10 mouse cellular contexts compared by ENCODE assay signal in the genomic region with DNA sequence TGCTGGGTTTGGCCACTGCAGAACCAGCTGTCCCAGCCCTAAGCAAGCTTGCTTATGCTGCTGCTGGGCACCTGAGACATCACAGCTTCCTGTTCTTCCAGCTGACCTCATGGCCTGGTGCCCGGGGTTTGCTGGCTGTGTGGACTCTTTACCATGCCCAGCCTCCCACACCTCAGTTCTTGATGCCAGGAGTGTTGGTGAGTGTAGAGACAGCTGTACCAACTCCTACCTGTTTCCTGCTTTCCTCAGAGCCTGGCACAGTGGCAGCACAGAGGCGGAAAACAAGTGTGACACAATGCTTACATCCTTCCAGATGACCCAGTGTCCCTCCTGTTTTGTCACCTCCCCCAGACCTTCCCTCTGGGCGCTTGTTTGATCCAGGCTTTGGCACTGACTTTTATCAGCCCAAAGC. TPM values are rescaled to one million over a fixed set of nuclear protein-coding genes. Genes with fewer than 3 reads are reported as not detected.
A peak's percentile ranks its signal among the peaks of the same experiment; 100 is the strongest.
DNase-seq lines count a peak whose midpoint lies in the region; ATAC-seq lines count a peak whose summit lies in the region.
"Had no signal": no experiment of that assay in that cellular context is flagged by ENCODE, and none has a peak within 500 bp of the region (broad histone marks: within the 10 kb centered on the region; RNA-seq: fewer than 3 reads in every experiment).

No protein-coding gene starts in this region.

- H3K27ac ChIP-seq in lung, embryonic 16.5 days (ENCODE audit: low read length): peak overlapping the region; percentile 5
- H3K27ac ChIP-seq: liver, embryonic 13.5 days had no signal

- WGBS in lung, embryonic 16.5 days: 56% methylated on average over 3 of the region's 3 CpGs

- ATAC-seq in lung, embryonic 16.5 days (ENCODE audit: low read depth): 0 out of 2 replicates have a peak, but pooled peaks have one; percentile 12
- no peak for ATAC-seq in activated CD4-positive, CD25-positive, alpha-beta regulatory T cell, adult 4 months

- H3K9ac ChIP-seq in lung, embryonic 16.5 days (ENCODE audit: low read length): no peak overlapping the region
- H3K9ac ChIP-seq: liver, embryonic 13.5 days had no signal

- no peaks in the 10 kb centered on the region for H3K36me3 ChIP-seq in lung, embryonic 16.5 days (ENCODE audit: control insufficient read depth, insufficient read depth, low read length)
- H3K36me3 ChIP-seq: liver, embryonic 13.5 days had no signal

- peak; percentile 49 to 70 for DNase-seq in frontal cortex, adult 2 months (ENCODE audit: extremely low spot score in 1 of 2, low spot score in 1 of 2)
- DNase-seq in frontal cortex, postnatal 10 days (ENCODE audit: low spot score in 2 of 2): no peak
- peak; percentile 13 to 24 for DNase-seq in urinary bladder, postnatal 36 days (ENCODE audit: low spot score in 2 of 2)
- no peak for DNase-seq in urinary bladder, postnatal 4 days (ENCODE audit: low spot score in 2 of 2)
- no peak for DNase-seq in thymus, postnatal 4 days
- no peak for DNase-seq in spleen, postnatal 4 days (ENCODE audit: low spot score in 2 of 2)
- DNase-seq: liver, embryonic 13.5 days; retina, postnatal 1 day had no signal

- no peaks in the 10 kb centered on the region for H3K9me3 ChIP-seq in lung, embryonic 16.5 days (ENCODE audit: control insufficient read depth, low read length)
- H3K9me3 ChIP-seq: liver, embryonic 13.5 days had no signal

- H3K4me3 ChIP-seq in lung, embryonic 16.5 days (ENCODE audit: low read length): no peak overlapping the region
- H3K4me3 ChIP-seq: liver, embryonic 13.5 days had no signal

- no peaks in the 10 kb centered on the region for H3K27me3 ChIP-seq in lung, embryonic 16.5 days (ENCODE audit: control insufficient read depth, insufficient read depth, low read depth, low read length)
- H3K27me3 ChIP-seq: liver, embryonic 13.5 days had no signal

- H3K4me1 ChIP-seq in lung, embryonic 16.5 days (replicated peaks; ENCODE audit: control insufficient read depth, insufficient read depth, low read length): no peaks in the 10 kb centered on the region

- no peak overlapping the region for H3K4me2 ChIP-seq in lung, embryonic 16.5 days (ENCODE audit: low read depth, low read length)
- H3K4me2 ChIP-seq: liver, embryonic 13.5 days had no signal

RNA-seq across cellular contexts. Expression of a gene that starts 12.0 kb away (rescaled TPM):
- 2.5 and 3.6 TPM in 2 replicates for polyA plus RNA-seq in frontal cortex, adult 2 months (2012; rRNA removed)
- polyA plus RNA-seq in lung, embryonic 16.5 days (2015; fragmentation: Nextera tagmentation; extraction: Ambion mirVana): not detected in 2 replicates
- polyA plus RNA-seq in activated CD4-positive, CD25-positive, alpha-beta regulatory T cell, adult 4 months (2017; shearing (Covaris generic)): not detected
- polyA plus RNA-seq: liver, embryonic 13.5 days had no signal

RNA-seq across cellular contexts. Expression of a gene that starts 12.3 kb away (rescaled TPM):
- 59.6 and 59.9 TPM in 2 replicates for polyA plus RNA-seq in frontal cortex, adult 2 months (2012; rRNA removed)
- 69.3 and 72.7 TPM in 2 replicates for polyA plus RNA-seq in lung, embryonic 16.5 days (2015; fragmentation: Nextera tagmentation; extraction: Ambion mirVana)
- polyA plus RNA-seq in activated CD4-positive, CD25-positive, alpha-beta regulatory T cell, adult 4 months (2017; shearing (Covaris generic)): 10 to 100 TPM; 25.8 to 32.0 TPM

RNA-seq across cellular contexts. Expression of a gene that starts 26.1 kb away (rescaled TPM):
- 17.5 and 19.3 TPM in 2 replicates for polyA plus RNA-seq in frontal cortex, adult 2 months (2012; rRNA removed)
- polyA plus RNA-seq in lung, embryonic 16.5 days (2015; fragmentation: Nextera tagmentation; extraction: Ambion mirVana): 0.43 and 0.55 TPM in 2 replicates
- not detected for polyA plus RNA-seq in activated CD4-positive, CD25-positive, alpha-beta regulatory T cell, adult 4 months (2017; shearing (Covaris generic))

Comparison
In these comparisons a context has a peak if more than half of its experiments do, and no peak if none do; other contexts are left out.
1. DNase-seq: peak in frontal cortex, adult 2 months (2 of 2) and urinary bladder, postnatal 36 days (2 of 2); none in frontal cortex, postnatal 10 days (0 of 2), urinary bladder, postnatal 4 days (0 of 2), thymus, postnatal 4 days (single experiment) and spleen, postnatal 4 days (0 of 2).
2. RNA of a gene that starts 26.1 kb away (polyA plus RNA-seq): 17.5 to 19.3 TPM in frontal cortex, adult 2 months; 0.43 to 0.55 TPM in lung, embryonic 16.5 days and not detected in activated CD4-positive, CD25-positive, alpha-beta regulatory T cell, adult 4 months; every median in the first group is over 10 times any median in the second.